In genomic region chr10:77251223-77251783, GRCm38 (mm10) we compare ENCODE assay signal across 8 mouse cellular contexts. TPM values are rescaled to one million over a fixed set of nuclear protein-coding genes. Genes with fewer than 3 reads are reported as not detected.
DNase-seq lines count a peak whose midpoint lies in the region; ATAC-seq lines count a peak whose summit lies in the region.

No protein-coding gene starts in this region.

- intact Hi-C loops in heart, postnatal 25 days (cut with DNase I): loop anchor here (2.0 kb wide), 1 partner anchor 167 kb away; no protein-coding TSS in a partner anchor

- peak; percentile 91 for DNase-seq in heart, adult 11 months
- DNase-seq in heart, postnatal 25 days (ENCODE audit: low spot score): no peak
- peak; percentile 79 for DNase-seq in MN1 (ENCODE audit: low spot score)
- DNase-seq in cerebellum, adult 9-11 months: peak; percentile 75
- DNase-seq in thymus, postnatal 14 days: no peak
- DNase-seq in right cerebral cortex, adult 18-20 months: no peak

- H3K27ac ChIP-seq in intestine, embryonic 16.5 days (ENCODE audit: low read length): peak overlapping the region; percentile 88
- no peak overlapping the region for H3K27ac ChIP-seq in midbrain, embryonic 13.5 days

- H3K4me3 ChIP-seq in intestine, embryonic 16.5 days (ENCODE audit: low read length): peak overlapping the region; percentile 29
- H3K4me3 ChIP-seq in midbrain, embryonic 13.5 days (replicated peaks): no peak overlapping the region

- no peaks in the 10 kb centered on the region for H3K36me3 ChIP-seq in intestine, embryonic 16.5 days (ENCODE audit: control insufficient read depth, insufficient read depth, low read length)
- no peaks in the 10 kb centered on the region for H3K36me3 ChIP-seq in midbrain, embryonic 13.5 days

- H3K9ac ChIP-seq in intestine, embryonic 16.5 days (ENCODE audit: low read depth, low read length): peak overlapping the region; percentile 56
- H3K9ac ChIP-seq in midbrain, embryonic 13.5 days (replicated peaks): 0 out of 2 replicates have a peak overlapping the region, but pooled peaks have one; percentile 0

- H3K9me3 ChIP-seq in intestine, embryonic 16.5 days (ENCODE audit: control insufficient read depth, low read length): no peaks in the 10 kb centered on the region
- H3K9me3 ChIP-seq in midbrain, embryonic 13.5 days: no peaks in the 10 kb centered on the region

- H3K4me2 ChIP-seq in intestine, embryonic 16.5 days (ENCODE audit: low read depth, low read length): peak overlapping the region; percentile 53
- H3K4me2 ChIP-seq in midbrain, embryonic 13.5 days (replicated peaks): no peak overlapping the region

- H3K4me1 ChIP-seq in intestine, embryonic 16.5 days (ENCODE audit: control insufficient read depth, insufficient read depth, low read length): peaks cover 40% of the 10 kb centered on the region
- H3K4me1 ChIP-seq in midbrain, embryonic 13.5 days (replicated peaks): peaks cover 13% of the 10 kb centered on the region

- ATAC-seq in intestine, embryonic 16.5 days: peak; percentile 52
- peak; percentile 12; the same call in 1 of the 2 replicates for ATAC-seq in midbrain, embryonic 13.5 days

- 22% methylated on average over 18 of the region's 18 CpGs for WGBS in intestine, embryonic 16.5 days
- 69% methylated on average over 18 of the region's 18 CpGs for WGBS in midbrain, embryonic 13.5 days

- H3K27me3 ChIP-seq in intestine, embryonic 16.5 days (replicated peaks; ENCODE audit: control insufficient read depth, insufficient read depth, low read length): no peaks in the 10 kb centered on the region
- no peaks in the 10 kb centered on the region for H3K27me3 ChIP-seq in midbrain, embryonic 13.5 days

RNA-seq across cellular contexts. Expression of gene Pofut2, which starts 7.7 kb away (rescaled TPM):
- 10 to 100 TPM; 39.9 to 45.1 TPM for total RNA-seq in heart, postnatal 25 days (2021)
- polyA plus RNA-seq in intestine, embryonic 16.5 days (2015; fragmentation: Nextera tagmentation; extraction: Ambion mirVana): 101 and 108 TPM in 2 replicates
- 57.0 and 57.7 TPM in 2 replicates for polyA plus RNA-seq in midbrain, embryonic 13.5 days (2015; fragmentation: Nextera tagmentation; extraction: Ambion mirVana)

Comparison
In these comparisons a context has a peak if more than half of its experiments do, and no peak if none do; other contexts are left out.
1. DNase-seq: peak in heart, adult 11 months (single experiment), MN1 (single experiment) and cerebellum, adult 9-11 months (single experiment); none in heart, postnatal 25 days (single experiment), thymus, postnatal 14 days (single experiment) and right cerebral cortex, adult 18-20 months (single experiment).